Mouse (Mus musculus) common myeloid progenitor, adult 5-6 weeks (primary cell): ENCODE results near the gene Map4k2. TPM values are rescaled to one million over a fixed set of nuclear protein-coding genes. Genes with fewer than 3 reads are reported as not detected.

ENCODE experiments used
- ATAC-seq: replicated peaks from 2 replicates; pipeline ENCODE4 v1.8.0; 2016; ENCODE audit warnings: low read depth, mild to moderate bottlenecking, moderate TSS enrichment, inconsistent platforms; ENCODE audit not compliant: poor library complexity, severe bottlenecking
- total RNA-seq: library from RNA; stranded (forward); fragments of 200-1000, 187-1606 nt; gene quantifications from 2 replicates; pipeline ENCODE4 v1.2.3, GENCODE M21; 2017

Map4k2 gene
- total RNA-seq, 1 experiment from 2014 or later: 46.1 TPM

GRCm38 (mm10) chr19:6342276-6342933 is 1.5 kb downstream of the Map4k2 start:
- no peak for ATAC-seq

GRCm38 (mm10) chr19:6343066-6343925 is 2.4 kb downstream of the Map4k2 start:
- ATAC-seq: no peak

DNA sequence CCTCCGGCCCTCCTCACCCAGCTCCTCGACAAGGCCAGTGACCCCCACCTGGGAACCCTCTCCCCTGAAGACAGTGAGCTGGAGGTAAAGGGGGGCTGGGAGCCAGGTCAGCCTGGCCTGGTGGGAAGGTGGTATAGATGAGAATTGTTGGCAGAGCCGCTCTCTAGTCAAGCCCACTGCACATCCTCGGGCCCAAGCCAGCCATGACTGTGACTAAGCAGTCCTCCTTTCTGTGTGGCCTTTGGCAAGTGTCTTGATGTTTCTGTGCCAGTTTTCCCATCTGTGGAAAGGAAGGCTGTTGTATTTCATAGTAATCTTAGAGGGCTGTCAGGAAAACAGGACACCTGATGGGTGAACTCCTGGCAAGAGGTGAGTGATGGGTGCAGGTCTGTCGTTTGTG is 3.1 kb downstream of the Map4k2 start:
- ATAC-seq: no peak

DNA sequence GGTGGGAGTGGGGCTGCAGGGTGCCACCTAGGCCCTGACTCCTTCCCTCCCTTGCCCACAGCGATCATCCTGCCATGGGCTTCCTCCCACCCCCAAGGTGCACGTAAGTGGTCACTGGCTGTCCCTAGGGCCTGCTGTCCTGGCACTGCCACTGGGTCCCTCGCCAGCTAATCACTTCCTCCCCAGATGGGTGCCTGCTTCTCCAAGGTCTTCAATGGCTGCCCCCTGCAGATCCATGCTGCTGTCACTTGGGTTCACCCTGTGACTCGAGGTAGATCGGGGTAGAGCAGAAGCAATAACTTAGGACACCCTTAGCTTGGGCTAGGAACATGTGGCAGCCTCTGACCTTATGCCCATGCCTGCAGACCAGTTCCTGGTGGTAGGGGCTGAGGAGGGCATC is 5.1 kb downstream of the Map4k2 start:
- ATAC-seq: no peak

DNA sequence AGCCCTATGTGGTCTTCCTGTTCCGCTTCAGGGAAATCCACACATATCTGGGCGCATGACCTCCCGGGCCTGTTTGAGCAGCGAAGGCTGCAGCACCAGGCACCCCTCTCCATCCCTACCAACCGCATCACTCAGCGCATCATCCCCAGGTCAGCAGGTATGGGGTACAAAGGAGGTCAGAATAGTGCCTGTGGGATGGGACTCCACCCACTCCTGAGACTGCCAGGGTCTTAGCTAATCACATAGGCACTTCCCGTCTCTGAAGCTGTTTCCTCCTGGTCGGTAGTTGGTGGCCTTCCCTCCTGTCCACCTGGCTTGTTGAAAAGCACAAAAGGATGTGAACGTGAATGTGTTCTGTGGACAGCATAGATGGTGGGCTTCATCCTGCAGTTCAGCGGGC is 5.7 kb downstream of the Map4k2 start:
- ATAC-seq: no peak

- ATAC-seq: no peak
Observed at GRCm38 (mm10) chr19:6347615-6348014, 6.7 kb downstream of the Map4k2 start.

DNA sequence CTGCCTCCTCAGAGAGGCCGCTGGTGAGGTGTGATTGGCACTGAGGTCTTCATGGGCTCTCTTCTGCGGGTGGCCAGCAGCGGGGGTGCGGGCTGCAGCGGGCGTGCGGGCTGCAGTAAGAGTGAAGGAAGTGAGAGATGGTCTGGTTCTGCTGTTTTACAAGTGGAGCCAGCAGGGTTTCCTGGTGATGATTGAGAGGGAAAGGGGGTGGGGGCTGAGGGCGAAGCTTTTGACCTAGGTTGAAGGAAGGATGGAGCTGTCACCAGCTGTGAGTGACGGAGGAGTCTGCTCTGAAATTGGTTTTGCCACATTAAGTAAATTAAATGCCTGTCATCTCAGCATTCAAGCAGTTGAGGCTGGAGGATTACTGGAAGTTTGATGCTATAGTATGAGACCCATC is 7.8 kb downstream of the Map4k2 start:
- ATAC-seq: 0 out of 2 replicates have a peak, but pooled peaks have one; percentile 17

DNA sequence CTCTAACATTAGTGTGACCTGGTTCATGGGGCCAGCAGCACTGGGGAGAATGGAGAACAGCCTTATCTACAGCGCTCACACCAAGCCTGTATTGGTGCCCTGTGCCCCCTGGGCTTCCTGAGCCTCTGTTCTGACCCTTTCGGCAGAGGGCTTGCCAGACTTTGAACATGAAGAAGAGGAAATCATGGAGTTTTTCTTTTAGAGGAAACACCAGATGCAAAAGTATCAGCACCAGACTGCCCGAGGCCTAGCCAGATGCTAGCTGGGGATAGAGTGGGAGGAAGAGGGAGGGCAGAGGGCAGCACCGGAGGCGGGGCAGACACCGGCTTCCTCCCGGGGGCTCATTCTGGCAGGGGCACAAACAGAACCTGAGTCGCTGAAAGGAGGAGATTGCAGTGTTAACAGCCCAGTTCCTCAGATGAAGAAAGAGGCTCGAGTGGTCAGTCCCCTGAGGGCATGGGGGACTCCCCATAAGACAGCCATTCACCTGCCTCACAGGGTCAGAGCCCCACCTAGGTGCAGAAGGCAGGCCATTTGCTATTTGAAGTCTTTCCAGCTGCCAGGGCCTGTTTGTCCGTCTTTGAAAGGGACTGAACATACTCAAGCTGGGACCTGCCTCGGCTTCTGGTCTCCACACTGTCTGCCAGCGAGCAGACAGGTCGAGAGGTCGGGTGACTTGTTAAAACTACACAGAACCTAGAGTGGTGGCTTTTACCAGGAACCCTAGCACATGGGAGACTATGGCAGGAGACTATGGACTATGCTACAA is 8.5 kb downstream of the Map4k2 start:
- peak; percentile 74 for ATAC-seq

DNA sequence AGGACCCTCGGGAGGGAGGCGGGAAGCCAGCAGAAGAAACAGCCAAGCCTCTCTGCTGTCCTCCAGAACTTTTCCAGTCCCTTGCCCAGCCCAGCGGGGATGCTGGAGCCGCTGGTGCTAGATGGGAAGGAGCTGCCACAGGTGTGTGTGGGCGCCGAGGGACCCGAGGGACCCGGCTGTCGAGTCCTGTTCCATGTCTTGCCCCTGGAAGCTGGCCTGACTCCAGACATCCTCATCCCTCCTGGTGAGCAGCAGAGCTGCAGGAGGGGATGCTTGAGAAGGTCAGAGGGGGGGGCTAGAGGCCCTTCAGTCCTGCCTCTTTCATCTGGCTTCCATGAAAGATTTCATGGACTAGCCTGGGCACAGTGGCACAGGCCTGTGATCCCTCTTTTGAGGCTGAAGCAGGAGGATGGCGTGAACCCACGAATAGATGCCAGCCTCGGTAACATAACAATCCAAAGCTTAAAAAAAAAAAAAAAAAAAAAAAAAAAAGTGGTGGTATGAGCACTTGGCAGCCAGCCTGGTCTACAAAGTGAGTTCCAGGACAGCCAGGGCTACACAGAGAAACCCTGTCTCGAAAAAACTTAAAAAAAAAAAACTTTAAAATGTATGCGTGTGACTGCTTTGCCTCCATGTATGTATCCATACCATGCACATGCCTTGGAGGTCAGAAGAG is 10.6 kb downstream of the Map4k2 start:
- no peak for ATAC-seq

DNA sequence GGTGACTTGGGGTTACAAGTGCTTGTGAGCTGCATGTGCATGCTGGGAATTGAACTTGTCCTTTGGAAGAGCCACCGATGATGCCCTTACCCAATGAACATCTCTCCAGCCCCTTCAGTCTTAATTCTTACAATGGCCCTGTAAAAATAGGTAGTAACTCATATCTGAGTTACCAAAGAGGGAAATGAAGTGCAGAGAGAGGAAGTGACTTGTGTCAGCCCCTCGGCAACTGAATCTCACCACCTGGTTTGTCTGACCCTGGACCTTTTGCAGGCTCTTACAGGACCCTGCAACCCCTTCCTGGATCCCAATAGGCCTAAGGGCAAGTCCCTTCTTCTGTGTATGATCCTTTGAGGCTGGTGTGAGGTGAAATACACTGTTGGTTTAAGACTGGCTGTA is 11.2 kb downstream of the Map4k2 start:
- no peak for ATAC-seq

- no peak for ATAC-seq
Observed at GRCm38 (mm10) chr19:6354030-6354429, 13.1 kb downstream of the Map4k2 start.

- no peak for ATAC-seq
Observed at GRCm38 (mm10) chr19:6361291-6361690, 20.4 kb downstream of the Map4k2 start.

GRCm38 (mm10) chr19:6363091-6363410 is 22.1 kb downstream of the Map4k2 start:
- no peak for ATAC-seq

- peak; percentile 90 for ATAC-seq
Observed at GRCm38 (mm10) chr19:6363411-6364240, 22.7 kb downstream of the Map4k2 start, which contains the start of gene Sf1. TSS of gene Sf1 (plus strand) at chr19:6363690.

GRCm38 (mm10) chr19:6364317-6364725 is 23.4 kb downstream of the Map4k2 start:
- ATAC-seq: no peak; the same call in 1 of the 2 replicates

DNA sequence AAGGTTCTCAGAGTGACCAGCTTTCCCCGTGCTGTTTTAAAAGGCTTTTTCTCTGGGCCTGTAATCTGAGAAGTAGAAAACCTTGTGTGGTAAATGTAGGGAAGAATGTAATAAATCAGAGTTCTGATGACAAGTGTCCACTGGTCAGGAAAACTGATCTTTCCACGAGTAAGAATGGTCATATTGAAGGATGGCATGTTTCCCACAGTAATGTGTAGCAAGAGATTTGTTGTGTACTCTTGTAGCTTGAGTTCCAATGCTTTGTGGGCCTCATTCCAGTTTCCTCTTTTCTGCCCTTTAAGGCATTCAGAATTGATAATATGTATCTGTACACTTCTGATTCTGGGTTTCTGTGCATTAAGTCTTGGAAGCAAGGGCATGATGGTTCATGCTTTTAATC is 23.9 kb downstream of the Map4k2 start:
- ATAC-seq: no peak

DNA sequence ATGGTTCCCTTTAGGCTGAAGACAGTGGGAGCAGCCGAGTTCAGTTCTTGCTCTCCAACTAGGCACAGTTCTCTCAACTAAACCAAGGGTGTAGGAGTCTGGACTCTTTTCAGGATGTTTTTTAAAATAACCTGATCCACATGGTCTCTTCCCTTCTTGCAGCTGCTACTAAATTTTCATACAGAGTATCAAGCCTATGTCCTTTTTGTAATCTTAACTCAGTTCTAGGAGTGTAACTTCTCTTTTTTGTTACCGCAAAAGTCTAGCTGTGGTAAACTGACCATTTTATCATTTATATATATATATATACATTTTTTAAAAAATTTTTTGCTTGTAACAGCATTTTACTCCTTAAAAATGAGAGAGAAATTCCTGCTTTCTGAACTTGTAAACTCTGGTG is 29.2 kb downstream of the Map4k2 start:
- ATAC-seq: peak; percentile 55

- ATAC-seq: no peak
Observed at GRCm38 (mm10) chr19:6372433-6372832, 31.5 kb downstream of the Map4k2 start.
